Mouse (Mus musculus): ENCODE measurements around the gene Cux2.

GRCm38 (mm10) chr5:121841516-121841915 lies 208.4 kb downstream of the Cux2 start:
- TF ChIP-seq POLR2A (IDR thresholded peaks at IDR 0.05; ENCODE audit: borderline replicate concordance, insufficient read depth, low read length) (no peak), CTCF (IDR thresholded peaks at IDR 0.05; ENCODE audit: borderline replicate concordance, insufficient read depth, low read depth, low read length) (no peak)

Measured in cerebellum, adult 2 months (tissue).